Mouse (Mus musculus) forebrain, embryonic 12.5 days (tissue): ENCODE measurements at regions not wholly inside any gene's neighbourhood (a gene's known extent, or its start where the extent isn't known, plus 50 kb on each side); places are given as distances from the start of the nearest gene placed in this dataset.

Experiments
- ATAC-seq: fragments of 200-750 bp; cut with Nextera tagmentation; 2 replicates; pipeline ENCODE4 v1.8.0; 2017; ENCODE audit warnings: moderate TSS enrichment; ENCODE audit not compliant: low FRiP score
- H3K27ac ChIP-seq: fragments of 300-500 bp; sonication (generic); 2 replicates; pipeline ENCODE4 v1.5.1; 2016; ENCODE audit warnings: mild to moderate bottlenecking
- H3K27me3 ChIP-seq: fragments of 300-500 bp; sonication (generic); 2 replicates; pipeline ENCODE4 v1.6.1; 2016; ENCODE audit warnings: mild to moderate bottlenecking
- H3K36me3 ChIP-seq: fragments of 300-500 bp; sonication (generic); replicated peaks from 2 replicates; pipeline ENCODE4 v1.6.1; 2016; ENCODE audit warnings: mild to moderate bottlenecking
- H3K4me1 ChIP-seq: fragments of 300-500 bp; sonication (generic); 2 replicates; pipeline ENCODE4 v1.6.1; 2016
- H3K4me2 ChIP-seq: fragments of 300-500 bp; sonication (generic); 2 replicates; pipeline ENCODE4 v1.6.1; 2016; ENCODE audit warnings: mild to moderate bottlenecking, moderate library complexity
- H3K4me3 ChIP-seq: fragments of 300-500 bp; sonication (generic); replicated peaks from 2 replicates; pipeline ENCODE4 v1.5.1; 2016; ENCODE audit warnings: mild to moderate bottlenecking
- H3K9ac ChIP-seq: fragments of 300-500 bp; sonication (generic); 2 replicates; pipeline ENCODE4 v1.6.1; 2016; ENCODE audit warnings: mild to moderate bottlenecking
- H3K9me3 ChIP-seq: fragments of 300-500 bp; sonication (generic); 2 replicates; pipeline ENCODE4 v1.6.1; 2016
- WGBS: fragments of 180-500 bp; shearing (Covaris S2); methylation state at CpG from one replicate; pipeline ENCODE4 v1.1.7; 2016; 5-methylcytosine and 5-hydroxymethylcytosine counted together

DNA sequence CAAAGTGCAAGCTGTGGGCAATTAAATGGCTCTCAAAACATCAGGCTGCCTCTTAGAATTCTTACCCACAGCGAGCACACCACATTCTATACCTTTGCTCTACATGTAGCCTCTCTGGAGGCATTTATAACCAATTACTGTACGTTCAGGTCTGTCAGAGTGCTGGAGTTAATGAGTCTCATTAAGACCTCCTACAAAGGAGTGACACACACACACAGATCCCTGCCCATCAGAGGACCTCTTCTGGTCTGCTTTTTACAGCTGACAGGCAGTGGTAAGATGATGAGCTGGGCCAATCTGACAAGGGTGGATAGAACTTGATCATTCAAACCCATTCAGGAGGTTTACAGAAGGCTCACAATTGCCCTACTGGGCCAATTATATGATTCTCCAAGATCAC is 110.4 kb upstream of the Lhx8 start:
- Histone ChIP-seq H3K4me1 (no peaks in the 10 kb centered on the region), H3K36me3 (no peaks in the 10 kb centered on the region), H3K4me3 (no peak overlapping the region), H3K27ac (no peak overlapping the region), H3K4me2 (no peak overlapping the region), H3K27me3 (no peaks in the 10 kb centered on the region), H3K9ac (no peak overlapping the region), H3K9me3 (0 out of 2 replicates have a peak, but pooled peaks cover 4% of the 10 kb centered on the region)
- ATAC-seq = 0 out of 2 replicates have a peak, but pooled peaks have one; percentile 46
- WGBS = 39% methylated on average over 2 of the region's 2 CpGs

DNA sequence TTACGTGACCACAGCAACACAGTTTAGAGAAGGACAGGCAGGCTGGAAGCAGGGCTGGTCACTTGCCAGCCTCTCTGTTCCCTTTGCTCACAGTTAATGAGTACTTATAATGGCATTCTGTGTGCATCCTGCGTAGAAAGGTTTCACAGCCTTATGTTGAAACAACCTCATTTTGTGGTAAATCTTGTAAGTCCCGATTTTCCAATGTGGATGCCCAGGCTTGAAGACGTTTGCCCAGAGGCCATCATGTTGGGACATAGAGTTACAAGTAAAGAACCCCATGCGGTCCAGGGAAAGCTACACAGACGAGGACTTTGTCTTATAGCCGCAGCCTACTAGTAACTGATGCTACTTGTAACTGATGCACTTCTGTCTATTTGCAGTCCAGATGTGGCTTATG is 100.4 kb upstream of the Lhx8 start:
- Histone ChIP-seq H3K9ac (no peak overlapping the region), H3K4me3 (no peak overlapping the region), H3K9me3 (no peaks in the 10 kb centered on the region), H3K4me2 (no peak overlapping the region), H3K4me1 (no peaks in the 10 kb centered on the region), H3K36me3 (no peaks in the 10 kb centered on the region), H3K27ac (no peak overlapping the region), H3K27me3 (no peaks in the 10 kb centered on the region)
- 86% methylated on average over 7 of the region's 7 CpGs for WGBS
- ATAC-seq = no peak

DNA sequence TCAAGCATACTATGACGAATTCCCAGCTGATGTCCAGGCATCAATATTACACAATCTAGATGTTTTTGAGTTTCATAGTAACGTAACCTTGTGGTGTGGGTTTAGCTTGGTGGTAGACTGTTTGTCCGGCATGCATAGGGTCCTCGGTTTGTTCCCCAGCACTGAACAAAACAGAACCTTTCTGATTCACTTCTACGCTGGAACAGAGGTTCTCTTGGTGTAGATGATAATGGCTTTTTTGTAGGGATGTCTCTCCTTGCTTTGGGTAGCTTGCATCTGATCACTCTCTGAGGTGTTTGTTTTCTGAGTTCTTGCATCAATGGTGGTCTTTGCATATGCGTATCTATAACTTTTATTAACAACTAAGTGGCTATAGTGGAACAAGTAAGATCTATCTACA is 99.2 kb upstream of the Lhx8 start:
- no peak overlapping the region for H3K9ac ChIP-seq
- ATAC-seq = no peak
- no peaks in the 10 kb centered on the region for H3K27me3 ChIP-seq
- no peaks in the 10 kb centered on the region for H3K36me3 ChIP-seq
- H3K4me2 ChIP-seq = no peak overlapping the region
- H3K9me3 ChIP-seq = no peaks in the 10 kb centered on the region
- H3K27ac ChIP-seq = no peak overlapping the region
- H3K4me3 ChIP-seq = no peak overlapping the region
- WGBS = 89% methylated on average over 6 of the region's 6 CpGs
- H3K4me1 ChIP-seq = no peaks in the 10 kb centered on the region

DNA sequence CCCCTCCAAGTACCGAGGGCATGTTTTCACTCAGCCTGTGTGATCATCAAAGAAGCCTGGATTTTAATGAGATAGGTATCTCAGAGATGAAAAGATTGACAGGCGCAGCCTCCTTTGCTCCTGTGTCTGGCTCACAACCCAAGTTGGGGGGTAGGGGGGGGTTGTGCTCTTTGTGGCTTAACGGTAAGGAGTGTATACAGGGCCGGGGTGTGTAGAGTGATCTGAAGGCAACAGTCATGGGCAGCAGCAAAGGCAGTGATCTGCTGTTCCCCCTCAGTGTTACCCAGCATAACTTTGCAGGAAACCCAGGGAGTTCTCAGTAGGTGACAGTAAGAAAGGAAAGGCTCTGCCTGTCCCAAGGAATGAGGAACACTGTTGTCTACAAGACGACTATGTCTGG is 94.1 kb upstream of the Lhx8 start:
- Histone ChIP-seq H3K27ac (no peak overlapping the region), H3K27me3 (no peaks in the 10 kb centered on the region), H3K9me3 (no peaks in the 10 kb centered on the region), H3K36me3 (no peaks in the 10 kb centered on the region), H3K4me1 (no peaks in the 10 kb centered on the region), H3K4me2 (no peak overlapping the region), H3K9ac (no peak overlapping the region), H3K4me3 (no peak overlapping the region)
- no peak for ATAC-seq
- WGBS = 75% methylated on average over 5 of the region's 5 CpGs

DNA sequence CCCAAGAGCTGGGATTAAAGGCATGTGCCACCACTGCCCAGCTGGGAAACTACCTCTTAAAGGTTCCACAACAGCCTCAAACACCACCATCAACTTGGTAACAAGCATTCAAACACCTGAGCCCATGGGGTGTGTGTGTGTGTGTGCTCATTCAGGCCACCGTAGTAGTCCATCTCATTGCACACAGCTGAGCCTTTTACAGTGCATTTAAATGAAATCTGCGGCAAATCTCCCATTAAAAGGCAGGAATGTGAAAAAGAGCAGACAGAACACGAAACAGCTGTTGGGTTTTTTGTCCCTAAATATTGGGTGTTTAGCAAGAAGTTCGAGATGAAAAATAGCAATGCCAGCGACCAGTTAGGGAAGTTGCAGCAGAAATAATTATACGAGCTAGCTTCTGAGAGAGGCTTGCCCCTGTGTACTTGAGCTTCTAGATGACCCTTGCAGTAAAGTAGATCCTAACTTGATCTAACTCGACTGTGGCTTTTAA is 91.0 kb upstream of the Lhx8 start:
- no peaks in the 10 kb centered on the region for H3K36me3 ChIP-seq
- no peak for ATAC-seq
- no peaks in the 10 kb centered on the region for H3K4me1 ChIP-seq
- no peak overlapping the region for H3K4me3 ChIP-seq
- no peak overlapping the region for H3K9ac ChIP-seq
- H3K4me2 ChIP-seq = no peak overlapping the region
- H3K9me3 ChIP-seq = no peaks in the 10 kb centered on the region
- H3K27me3 ChIP-seq = no peaks in the 10 kb centered on the region
- H3K27ac ChIP-seq = no peak overlapping the region
- 82% methylated on average over 7 of the region's 7 CpGs for WGBS

DNA sequence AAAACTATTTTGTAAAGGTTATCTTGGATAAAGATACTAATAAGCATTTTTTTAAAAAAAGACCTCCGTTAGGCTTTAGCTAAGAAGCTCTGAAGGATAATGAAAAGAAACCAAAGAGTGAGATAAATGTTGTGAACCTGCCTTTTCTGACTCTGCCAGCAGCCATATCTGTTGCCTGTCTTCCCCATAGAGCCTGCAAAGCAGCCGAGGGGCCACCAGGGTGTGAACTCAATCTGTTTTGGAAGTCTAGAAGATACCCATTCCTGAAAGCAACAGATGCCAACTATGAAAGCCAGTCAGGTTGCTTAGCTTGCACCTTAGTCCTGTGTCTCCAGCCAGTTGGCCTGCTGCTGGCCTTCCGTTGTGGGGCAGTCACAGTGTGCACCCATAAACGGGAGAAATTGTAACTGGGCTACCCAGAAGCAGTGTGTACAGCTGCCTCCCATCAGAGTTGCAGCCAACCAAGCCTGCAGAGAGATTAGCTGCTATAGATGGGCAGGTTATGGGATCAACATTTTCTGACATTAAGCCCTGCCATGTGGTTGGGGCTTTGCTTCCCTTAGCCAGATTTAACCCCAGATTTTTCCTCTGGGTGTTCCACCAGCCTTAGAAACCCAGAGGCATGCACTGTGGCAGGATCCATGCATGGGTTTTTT is 87.8 kb upstream of the Lhx8 start:
- no peak for ATAC-seq
- H3K27me3 ChIP-seq = no peaks in the 10 kb centered on the region
- H3K9ac ChIP-seq = no peak overlapping the region
- no peak overlapping the region for H3K4me3 ChIP-seq
- no peak overlapping the region for H3K4me2 ChIP-seq
- H3K36me3 ChIP-seq = no peaks in the 10 kb centered on the region
- H3K4me1 ChIP-seq = no peaks in the 10 kb centered on the region
- H3K9me3 ChIP-seq = no peaks in the 10 kb centered on the region
- WGBS = 78% methylated on average over 4 of the region's 4 CpGs
- H3K27ac ChIP-seq = no peak overlapping the region

DNA sequence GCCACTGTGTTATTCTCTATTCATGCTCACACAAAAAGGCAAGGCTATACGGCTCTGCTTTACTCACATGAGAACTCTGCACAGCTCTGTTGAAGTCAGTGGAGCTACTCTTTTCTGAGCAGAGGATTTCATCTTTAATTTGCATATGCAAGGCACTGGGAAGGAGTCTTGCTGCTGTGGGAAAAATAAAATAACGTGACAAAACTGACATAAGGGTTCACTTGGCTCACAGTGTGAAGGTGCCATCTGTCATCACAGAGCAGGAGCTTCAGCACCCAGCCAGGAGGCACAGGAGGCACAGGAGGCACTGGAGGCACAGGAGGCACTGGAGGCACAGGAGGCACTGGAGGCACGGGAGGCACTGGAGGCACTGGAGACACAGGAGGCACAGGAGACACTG is 83.9 kb upstream of the Lhx8 start:
- H3K27ac ChIP-seq = no peak overlapping the region
- no peak overlapping the region for H3K4me3 ChIP-seq
- no peak overlapping the region for H3K9ac ChIP-seq
- H3K4me1 ChIP-seq = no peaks in the 10 kb centered on the region
- no peaks in the 10 kb centered on the region for H3K9me3 ChIP-seq
- no peaks in the 10 kb centered on the region for H3K27me3 ChIP-seq
- H3K36me3 ChIP-seq = no peaks in the 10 kb centered on the region
- 53% methylated on average over 3 of the region's 3 CpGs for WGBS
- ATAC-seq = no peak
- no peak overlapping the region for H3K4me2 ChIP-seq

DNA sequence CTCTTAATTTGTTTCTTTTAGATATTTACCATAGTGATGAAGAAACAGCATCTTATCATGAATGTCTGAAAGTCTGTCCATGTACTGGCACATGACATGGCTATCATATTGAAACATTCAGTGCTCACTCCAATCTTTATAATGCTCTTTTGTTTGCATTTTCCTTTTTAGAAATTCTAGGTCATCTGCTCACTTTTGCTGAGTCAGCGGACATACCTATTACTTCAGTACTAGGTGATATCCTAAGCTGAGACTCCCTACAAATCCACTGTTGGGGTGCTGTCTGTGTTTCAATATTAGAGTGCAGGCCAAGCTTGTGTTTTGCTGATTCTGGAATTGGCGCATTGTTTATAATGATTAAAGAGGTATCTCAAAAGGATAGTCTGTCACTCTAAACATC is 79.8 kb upstream of the Lhx8 start:
- H3K36me3 ChIP-seq = no peaks in the 10 kb centered on the region
- H3K4me2 ChIP-seq = no peak overlapping the region
- H3K27ac ChIP-seq = no peak overlapping the region
- H3K27me3 ChIP-seq = no peaks in the 10 kb centered on the region
- 0 out of 2 replicates have a peak, but pooled peaks cover 2% of the 10 kb centered on the region for H3K9me3 ChIP-seq
- no peaks in the 10 kb centered on the region for H3K4me1 ChIP-seq
- no peak overlapping the region for H3K9ac ChIP-seq
- WGBS = 95% methylated on average over 2 of the region's 2 CpGs
- no peak overlapping the region for H3K4me3 ChIP-seq
- no peak for ATAC-seq

DNA sequence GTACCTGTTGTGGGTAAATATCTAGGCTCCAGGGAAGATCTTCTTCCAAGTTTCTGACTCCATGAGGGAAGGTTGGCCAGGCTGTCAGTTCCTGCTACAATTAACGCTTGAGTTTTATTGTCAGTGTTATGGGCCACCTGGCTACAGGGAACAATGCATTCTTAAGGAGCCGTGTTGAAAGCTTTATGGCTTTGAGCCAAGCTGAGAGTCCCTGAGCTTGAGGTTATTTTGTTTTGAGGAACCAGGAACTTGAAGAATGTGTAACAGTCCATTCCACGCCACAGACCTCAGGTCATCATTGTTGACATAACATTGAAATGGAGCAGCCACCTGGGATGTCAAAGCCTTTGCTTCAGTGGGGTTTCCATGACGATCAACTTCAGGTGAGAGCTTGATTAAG is 71.6 kb upstream of the Lhx8 start:
- Histone ChIP-seq H3K9me3 (no peaks in the 10 kb centered on the region), H3K4me2 (no peak overlapping the region), H3K27ac (no peak overlapping the region), H3K4me3 (no peak overlapping the region), H3K4me1 (no peaks in the 10 kb centered on the region), H3K9ac (no peak overlapping the region), H3K27me3 (no peaks in the 10 kb centered on the region), H3K36me3 (no peaks in the 10 kb centered on the region)
- WGBS = 75% methylated on average over 4 of the region's 4 CpGs
- no peak for ATAC-seq

DNA sequence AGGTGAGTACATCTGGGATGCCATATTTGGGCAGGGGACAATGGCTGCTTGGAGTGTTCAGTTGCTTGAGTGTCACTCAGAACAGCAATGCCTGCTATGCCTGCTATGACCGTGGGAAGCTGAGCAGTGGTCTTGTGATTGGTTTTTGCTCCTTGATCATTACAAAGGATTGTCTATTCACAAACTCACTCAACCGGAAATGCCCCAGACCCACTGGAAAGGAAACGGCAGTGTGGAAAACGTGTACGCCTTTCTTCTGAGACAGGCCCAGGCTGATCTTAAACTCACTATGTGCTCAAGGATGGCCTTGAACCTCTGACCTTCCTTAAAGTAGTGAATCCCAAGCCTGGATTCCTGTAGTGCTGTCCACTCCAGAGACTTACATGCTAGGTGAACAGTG is 63.2 kb upstream of the Lhx8 start:
- H3K27me3 ChIP-seq = peaks cover 7% of the 10 kb centered on the region; the same call in 1 of the 2 replicates
- no peak overlapping the region for H3K4me2 ChIP-seq
- no peaks in the 10 kb centered on the region for H3K9me3 ChIP-seq
- no peak for ATAC-seq
- H3K9ac ChIP-seq = no peak overlapping the region
- no peaks in the 10 kb centered on the region for H3K36me3 ChIP-seq
- 57% methylated on average over 5 of the region's 5 CpGs for WGBS
- peaks cover 15% of the 10 kb centered on the region for H3K4me1 ChIP-seq
- no peak overlapping the region for H3K4me3 ChIP-seq
- no peak overlapping the region for H3K27ac ChIP-seq

DNA sequence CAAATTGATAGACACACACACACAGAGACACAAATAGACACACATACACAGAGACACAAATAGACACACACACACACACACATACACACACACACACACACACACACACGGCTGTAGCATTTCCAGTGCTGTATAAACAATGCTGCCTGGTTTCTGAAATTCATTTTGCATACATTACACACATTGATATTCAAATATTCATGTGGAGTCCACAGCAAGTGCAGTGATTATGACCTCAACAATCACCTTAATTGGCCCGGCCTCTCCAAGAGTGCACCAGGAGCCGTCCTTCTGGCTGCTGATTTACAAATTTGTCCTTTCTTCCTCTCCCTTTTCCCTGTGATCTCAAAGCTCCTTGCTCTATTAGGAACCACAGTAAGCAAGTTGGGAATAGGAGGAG is 61.2 kb upstream of the Lhx8 start:
- peak; percentile 39; the same call in 1 of the 2 replicates for ATAC-seq
- WGBS = 25% methylated on average over 3 of the region's 3 CpGs

DNA sequence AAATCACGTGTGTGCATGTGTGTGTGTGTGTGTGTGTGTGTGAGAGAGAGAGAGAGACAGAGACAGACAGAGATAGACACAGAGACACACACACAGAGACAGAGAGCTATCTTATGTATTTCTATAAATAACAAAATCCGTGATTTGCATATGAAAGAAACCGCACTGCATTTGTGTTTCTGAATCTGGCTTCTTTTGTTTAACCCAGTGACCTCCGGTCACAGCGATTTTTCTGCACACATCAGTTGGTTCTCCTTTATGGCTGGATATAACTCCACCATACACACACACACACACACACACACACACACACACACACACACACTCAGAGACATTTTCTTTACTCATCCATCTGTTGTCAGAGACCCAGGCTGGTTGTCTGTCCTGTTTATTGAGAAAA is 58.2 kb upstream of the Lhx8 start:
- Histone ChIP-seq H3K4me3 (no peak overlapping the region), H3K27ac (no peak overlapping the region), H3K36me3 (no peaks in the 10 kb centered on the region), H3K9ac (no peak overlapping the region), H3K9me3 (no peaks in the 10 kb centered on the region), H3K27me3 (peaks cover 12% of the 10 kb centered on the region; the same call in 1 of the 2 replicates), H3K4me1 (peaks cover 40% of the 10 kb centered on the region), H3K4me2 (no peak overlapping the region)
- 26% methylated on average over 5 of the region's 5 CpGs for WGBS
- no peak for ATAC-seq

More for the DNA sequence above, 61.2 kb upstream of the Lhx8 start:
- no peaks in the 10 kb centered on the region for H3K9me3 ChIP-seq
- no peak overlapping the region for H3K9ac ChIP-seq
- peaks cover 27% of the 10 kb centered on the region for H3K4me1 ChIP-seq
- H3K27me3 ChIP-seq = peaks cover 7% of the 10 kb centered on the region; the same call in 1 of the 2 replicates
- no peak overlapping the region for H3K4me2 ChIP-seq
- H3K36me3 ChIP-seq = no peaks in the 10 kb centered on the region
- no peak overlapping the region for H3K27ac ChIP-seq
- no peak overlapping the region for H3K4me3 ChIP-seq

DNA sequence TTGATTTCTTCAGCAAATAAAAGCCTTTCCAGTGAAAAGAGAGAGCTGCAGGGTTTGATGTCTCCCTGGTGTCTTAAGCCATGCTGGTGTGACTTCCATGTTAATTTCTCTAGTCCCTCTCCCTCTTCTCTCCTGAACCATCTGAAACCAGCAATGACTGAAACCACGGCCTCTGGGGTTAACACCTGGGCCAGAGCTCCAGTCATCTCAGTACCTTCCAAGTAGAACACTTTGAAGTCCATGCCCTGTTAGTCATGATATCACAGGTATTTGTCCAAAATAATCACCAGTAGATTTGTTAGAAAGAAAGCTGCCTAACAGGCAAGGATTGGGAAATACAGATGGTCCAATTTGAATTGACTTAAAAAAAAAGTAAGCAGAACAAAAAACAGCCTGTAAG is 56.8 kb upstream of the Lhx8 start:
- peaks cover 24% of the 10 kb centered on the region; the same call in 1 of the 2 replicates for H3K27me3 ChIP-seq
- peaks cover 45% of the 10 kb centered on the region for H3K4me1 ChIP-seq
- H3K27ac ChIP-seq = no peak overlapping the region
- no peaks in the 10 kb centered on the region for H3K36me3 ChIP-seq
- ATAC-seq = no peak
- no peak overlapping the region for H3K9ac ChIP-seq
- 68% methylated on average over 1 of the region's 1 CpGs for WGBS
- no peak overlapping the region for H3K4me3 ChIP-seq
- H3K9me3 ChIP-seq = no peaks in the 10 kb centered on the region
- no peak overlapping the region for H3K4me2 ChIP-seq
